Mouse (Mus musculus): ENCODE measurements around the gene Cdh23.

GRCm38 (mm10) chr10:60287161-60287560 lies 409.1 kb downstream of the Cdh23 start:
- TF ChIP-seq MYOD1 (IDR thresholded peaks at IDR 0.05; ENCODE audit: control insufficient read depth, insufficient read length, low read depth), result no peak
- TF ChIP-seq MAX (IDR thresholded peaks at IDR 0.05), result no peak
- TF ChIP-seq CTCF (IDR thresholded peaks at IDR 0.05; ENCODE audit: control insufficient read depth, insufficient read depth, insufficient read length), result no peak
- TF ChIP-seq MYOG (IDR thresholded peaks at IDR 0.05; ENCODE audit: control insufficient read depth, extremely low read depth, insufficient read length), result no peak
- TF ChIP-seq USF1 (IDR thresholded peaks at IDR 0.05; ENCODE audit: low read depth), result no peak
- no peak for TF ChIP-seq FOSL1 (IDR thresholded peaks at IDR 0.05; ENCODE audit: insufficient read depth, low read length, poor library complexity, severe bottlenecking)
- TF ChIP-seq CEBPB (IDR thresholded peaks at IDR 0.05; ENCODE audit: low read depth), result no peak

Measured in C2C12 (cell line).